Mouse (Mus musculus) kidney, postnatal 0 days (tissue): ENCODE data around the gene Nubp1. TPM values are rescaled to one million over a fixed set of nuclear protein-coding genes. Genes with fewer than 3 reads are reported as not detected.

Experiments
- ATAC-seq: fragments of 200-750 bp; cut with Nextera tagmentation; replicated peaks from 2 replicates; pipeline ENCODE4 v1.8.0; 2017; ENCODE audit warnings: low read depth, moderate number of reproducible peaks, moderate TSS enrichment, moderate library complexity; ENCODE audit not compliant: low FRiP score
- DNase-seq: peaks from one replicate; pipeline ENCODE4 v3.0.0-alpha.2; 2016; ENCODE audit warnings: low spot score
- H3K27ac ChIP-seq: fragments of 300-500 bp; sonication (generic); 2 replicates; pipeline ENCODE4 v1.5.1; 2014; ENCODE audit warnings: mild to moderate bottlenecking
- H3K27me3 ChIP-seq: fragments of 300-500 bp; sonication (generic); 2 replicates; pipeline ENCODE4 v1.6.1; 2014; ENCODE audit warnings: low read length, mixed read lengths; ENCODE audit not compliant: insufficient read depth
- H3K36me3 ChIP-seq: fragments of 300-500 bp; sonication (generic); 2 replicates; pipeline ENCODE4 v1.6.1; 2014; ENCODE audit warnings: low read length, mixed read lengths; ENCODE audit not compliant: insufficient read depth
- H3K4me1 ChIP-seq: fragments of 300-500 bp; sonication (generic); replicated peaks from 2 replicates; pipeline ENCODE4 v1.6.1; 2014; ENCODE audit warnings: antibody characterized with exemption, low read length, mixed read lengths; ENCODE audit not compliant: insufficient read depth
- H3K4me2 ChIP-seq: fragments of 300-500 bp; sonication (generic); 2 replicates; pipeline ENCODE4 v1.6.1; 2014; ENCODE audit warnings: mild to moderate bottlenecking, low read length, moderate library complexity, mixed read lengths
- H3K4me3 ChIP-seq: fragments of 300-500 bp; sonication (generic); replicated peaks from 2 replicates; pipeline ENCODE4 v1.5.1; 2014; ENCODE audit warnings: low read depth, low read length
- H3K9ac ChIP-seq: fragments of 300-500 bp; sonication (generic); 2 replicates; pipeline ENCODE4 v1.6.1; 2014; ENCODE audit warnings: low read depth, low read length
- H3K9me3 ChIP-seq: fragments of 300-500 bp; sonication (generic); replicated peaks from 2 replicates; pipeline ENCODE4 v1.6.1; 2016; ENCODE audit warnings: low read length, inconsistent platforms, mixed read lengths
- CTCF ChIP-seq: IDR thresholded peaks from 2 replicates; pipeline ENCODE4 v1.5.1; 2016; ENCODE audit warnings: antibody characterized with exemption, low read depth, mild to moderate bottlenecking, moderate library complexity
- WGBS: fragments of 180-500 bp; shearing (Covaris S2); extraction: QIAGEN DNeasy Blood & Tissue Kit; methylation state at CpG from one replicate; pipeline ENCODE4 v1.1.7; 2014; 5-methylcytosine and 5-hydroxymethylcytosine counted together
- polyA plus RNA-seq: library from polyadenylated mRNA; unstranded; fragments of >200 nt; fragmentation: Nextera tagmentation; extraction: Ambion mirVana; gene quantifications from 2 replicates; pipeline ENCODE4 v1.2.1, GENCODE M21; 2015

Gene Nubp1
- polyA plus RNA-seq, 1 experiment from 2014 or later: 55.7 TPM

GRCm38 (mm10) chr16:10468201-10468600, 56.5 kb downstream of the Nubp1 start:
- no peaks in the 10 kb centered on the region for H3K36me3 ChIP-seq
- H3K4me2 ChIP-seq: no peak overlapping the region
- H3K4me1 ChIP-seq: no peaks in the 10 kb centered on the region
- TF ChIP-seq CTCF: no peak
- ATAC-seq: no peak
- no peak overlapping the region for H3K4me3 ChIP-seq
- H3K27me3 ChIP-seq: no peaks in the 10 kb centered on the region
- no peaks in the 10 kb centered on the region for H3K9me3 ChIP-seq
- no peak overlapping the region for H3K27ac ChIP-seq
- H3K9ac ChIP-seq: no peak overlapping the region
- DNase-seq: no peak
- WGBS: 85% methylated on average over 1 of the region's 1 CpGs

- Histone ChIP-seq H3K9me3 (no peaks in the 10 kb centered on the region), H3K4me2 (no peak overlapping the region), H3K27me3 (no peaks in the 10 kb centered on the region), H3K27ac (no peak overlapping the region), H3K36me3 (no peaks in the 10 kb centered on the region), H3K4me1 (no peaks in the 10 kb centered on the region), H3K9ac (no peak overlapping the region), H3K4me3 (no peak overlapping the region)
- DNase-seq: no peak
- TF ChIP-seq CTCF: no peak
- WGBS: 95% methylated on average over 3 of the region's 3 CpGs
- peak; percentile 79 for ATAC-seq
Measured at GRCm38 (mm10) chr16:10471950-10472349, 60.2 kb downstream of the Nubp1 start.

Other genes with a start within 250 kb of the Nubp1 start
- gene Rpl39l, start 241.7 kb upstream of the Nubp1 start, polyA plus RNA-seq: not detected in 2 replicates
- 0.79 and 0.96 TPM in 2 replicates for gene Atf7ip2, start 219.2 kb upstream of the Nubp1 start, polyA plus RNA-seq
- gene Emp2, start 98.0 kb upstream of the Nubp1 start, polyA plus RNA-seq: 17.6 and 19.7 TPM in 2 replicates
- gene Tekt5, start 16.5 kb upstream of the Nubp1 start, polyA plus RNA-seq: 1.1 and 1.2 TPM in 2 replicates
- 5.9 and 6.9 TPM in 2 replicates for gene Tvp23a, start 35.4 kb downstream of the Nubp1 start, polyA plus RNA-seq
- gene Ciita, start 68.1 kb downstream of the Nubp1 start, polyA plus RNA-seq: 0.93 and 0.95 TPM in 2 replicates
- 17.3 and 21.7 TPM in 2 replicates for gene Dexi, start 131.1 kb downstream of the Nubp1 start, polyA plus RNA-seq
- 32.5 and 35.0 TPM in 2 replicates for gene Clec16a, start 133.4 kb downstream of the Nubp1 start, polyA plus RNA-seq